Mouse (Mus musculus) heart, postnatal 14 days (tissue): Measurements from ENCODE around the gene Aptx. TPM values are rescaled to one million over a fixed set of nuclear protein-coding genes. Genes with fewer than 3 reads are reported as not detected.

Experiments
- DNase-seq, 2 experiments: peaks; one replicate each; pipeline ENCODE4 v3.0.0; 2021 to 2022
- intact Hi-C: fragments of 180-260 bp; cut with DNase I; formaldehyde crosslinking; loops from one replicate; pipeline ENCODE4 v1.15.1; 2025
- long read RNA-seq, 2 experiments: library from polyadenylated mRNA; stranded (forward); transcript quantifications; one replicate each; pipeline ENCODE4 v2.0.0; 2021
- total RNA-seq, 2 experiments: library from RNA; stranded (reverse); gene quantifications; 2 replicates each; pipeline ENCODE4 v1.2.3; 2021

Gene Aptx
- total RNA-seq, result 10 to 100 TPM; 14.4 to 15.3 TPM
- long read RNA-seq, experiment 1, full-length matches to known transcripts, result 16 of 27 reads
- long read RNA-seq, experiment 1, partial matches to known transcripts, result 6 of 27 reads
- long read RNA-seq, experiment 1, other reads (novel, unspliced or antisense), result 5 of 27 reads
- long read RNA-seq, experiment 2, full-length matches to known transcripts, result 7 of 22 reads
- long read RNA-seq, experiment 2, partial matches to known transcripts, result 8 of 22 reads
- long read RNA-seq, experiment 2, other reads (novel, unspliced or antisense), result 7 of 22 reads

GRCm38 (mm10) chr4:40702797-40703709, at the start of gene Aptx:
Gene Aptx, minus strand, starts transcription at chr4:40703194.
- peak; percentile 92 to 97 for DNase-seq
- intact Hi-C loops, result no loop called here

DNA sequence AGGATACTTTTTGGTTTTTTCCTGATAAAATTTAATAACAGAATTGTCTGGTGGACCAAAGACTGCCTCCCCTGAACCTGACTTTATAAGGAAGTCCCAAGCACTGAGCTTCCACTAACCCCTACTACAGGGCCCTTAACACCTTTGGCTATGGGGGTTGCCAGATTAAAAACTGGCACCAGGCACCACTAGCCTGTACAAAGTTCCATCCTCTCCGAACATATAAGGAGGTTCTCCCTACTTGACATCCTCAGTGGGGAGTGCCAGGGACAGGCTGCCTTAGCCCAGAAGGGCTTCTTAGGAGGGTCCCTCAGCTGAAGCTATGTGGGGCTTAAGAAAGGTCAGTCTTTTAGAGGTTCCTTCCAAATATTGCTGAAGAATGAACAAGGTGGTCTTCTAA, 32.4 kb upstream of the Aptx start:
- intact Hi-C loops, result no loop called here
- no peak for DNase-seq

DNA sequence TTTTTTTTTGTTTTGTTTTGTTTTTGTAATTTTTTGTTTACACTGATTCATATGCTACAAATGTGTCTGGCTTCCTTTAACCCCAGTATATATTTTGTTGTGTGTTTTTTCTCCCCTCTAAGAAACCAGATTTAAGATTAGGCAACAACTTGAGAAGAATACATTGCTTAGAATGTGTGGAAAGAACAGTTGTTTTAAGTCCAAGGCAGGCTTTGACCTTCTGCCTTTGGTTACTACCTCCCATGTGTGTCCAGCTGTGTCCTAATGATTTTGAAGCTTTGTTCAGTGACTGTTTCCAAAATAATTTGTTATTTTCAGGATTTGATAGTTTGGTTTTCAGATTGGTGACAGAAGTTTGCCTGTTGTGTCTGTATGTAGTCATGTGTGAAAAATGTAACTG, 28.3 kb upstream of the Aptx start:
- intact Hi-C loops, result no loop called here

DNA sequence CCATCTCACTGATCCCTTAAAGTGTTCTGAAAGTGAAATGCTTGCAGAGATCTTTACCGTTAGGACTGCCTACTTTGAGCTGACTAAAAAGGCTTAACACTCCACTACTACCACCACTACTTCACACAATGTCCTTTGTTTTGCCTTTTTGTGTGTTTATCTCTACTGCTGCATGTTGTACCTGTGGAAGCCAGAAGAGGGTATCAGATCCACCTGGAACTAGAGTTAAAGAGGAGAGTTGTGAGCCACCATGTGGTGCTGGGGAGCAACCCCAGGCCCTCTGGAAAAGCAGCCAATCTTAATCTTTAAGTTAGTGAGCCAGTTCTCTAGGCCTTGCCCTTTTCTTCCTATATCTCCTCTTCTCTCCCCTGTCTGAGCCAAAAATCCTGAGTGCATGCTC, 24.3 kb upstream of the Aptx start:
- intact Hi-C loops, result no loop called here
- no peak for DNase-seq

More for the DNA sequence above, 28.3 kb upstream of the Aptx start:
- DNase-seq, result no peak

DNA sequence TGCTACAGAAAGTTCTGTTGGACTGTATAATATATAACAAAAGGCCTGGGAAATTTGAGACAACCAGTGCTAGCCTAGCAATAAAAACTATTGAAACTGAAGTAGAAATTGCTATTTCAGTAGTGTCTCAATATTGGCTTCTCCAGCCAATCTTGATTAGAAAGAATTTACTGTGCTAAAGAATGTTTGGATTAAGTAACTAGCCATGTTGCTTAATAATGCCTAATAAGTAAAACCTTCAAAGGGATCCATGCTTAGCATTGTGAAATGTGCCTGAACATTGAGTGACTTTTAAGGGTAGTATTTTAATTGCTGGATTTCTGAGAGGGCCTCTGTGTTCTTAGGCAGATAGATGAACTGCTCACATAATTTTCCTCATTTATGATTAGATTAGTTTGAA, 22.6 kb upstream of the Aptx start:
- intact Hi-C loops, result no loop called here

GRCm38 (mm10) chr4:40725141-40725540, 22.1 kb upstream of the Aptx start:
- intact Hi-C loops, result no loop called here

More for the DNA sequence above, 22.6 kb upstream of the Aptx start:
- DNase-seq, result no peak

DNA sequence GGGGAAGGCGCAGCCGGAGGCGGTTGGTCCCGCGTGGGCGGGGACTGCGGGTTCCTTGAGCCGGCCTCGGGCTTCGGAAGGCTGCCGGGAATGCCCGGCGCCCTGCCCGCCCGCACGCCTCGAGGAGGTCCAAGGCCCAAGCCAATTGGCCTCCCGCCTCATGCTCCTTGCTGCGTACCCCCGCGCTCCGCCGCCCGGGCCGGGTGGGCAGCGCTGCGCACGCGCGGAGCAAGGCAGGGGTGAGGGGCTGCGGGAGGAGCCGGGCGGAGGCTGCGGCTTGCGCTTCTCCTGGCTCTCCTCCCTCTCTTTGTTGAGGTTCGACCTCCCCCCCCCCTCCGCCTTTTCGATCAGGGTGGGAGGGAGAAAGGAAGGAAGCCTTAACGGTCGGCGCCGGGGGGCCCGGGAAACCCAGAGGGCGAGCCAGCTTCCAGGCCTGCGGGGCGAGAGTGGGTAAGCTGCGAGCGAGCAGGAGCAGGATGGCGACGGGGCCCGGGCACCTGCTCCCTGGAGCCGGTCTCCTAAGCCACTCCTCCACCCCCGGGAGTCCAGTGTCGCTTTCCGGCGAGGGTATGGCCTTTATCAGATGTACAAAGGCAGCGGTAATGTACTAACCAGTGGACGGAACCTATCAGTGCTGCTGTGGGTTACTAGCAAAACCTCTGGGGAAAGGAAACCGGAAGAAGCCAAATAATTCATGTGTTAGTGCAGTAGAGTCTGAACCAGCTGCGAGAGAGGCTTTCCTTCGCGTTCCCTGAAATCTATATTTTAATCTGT, 19.9 kb upstream of the Aptx start:
- intact Hi-C loops, result no loop called here
- peak; percentile 77 to 81 for DNase-seq

More at GRCm38 (mm10) chr4:40725141-40725540, 22.1 kb upstream of the Aptx start:
- no peak for DNase-seq

DNA sequence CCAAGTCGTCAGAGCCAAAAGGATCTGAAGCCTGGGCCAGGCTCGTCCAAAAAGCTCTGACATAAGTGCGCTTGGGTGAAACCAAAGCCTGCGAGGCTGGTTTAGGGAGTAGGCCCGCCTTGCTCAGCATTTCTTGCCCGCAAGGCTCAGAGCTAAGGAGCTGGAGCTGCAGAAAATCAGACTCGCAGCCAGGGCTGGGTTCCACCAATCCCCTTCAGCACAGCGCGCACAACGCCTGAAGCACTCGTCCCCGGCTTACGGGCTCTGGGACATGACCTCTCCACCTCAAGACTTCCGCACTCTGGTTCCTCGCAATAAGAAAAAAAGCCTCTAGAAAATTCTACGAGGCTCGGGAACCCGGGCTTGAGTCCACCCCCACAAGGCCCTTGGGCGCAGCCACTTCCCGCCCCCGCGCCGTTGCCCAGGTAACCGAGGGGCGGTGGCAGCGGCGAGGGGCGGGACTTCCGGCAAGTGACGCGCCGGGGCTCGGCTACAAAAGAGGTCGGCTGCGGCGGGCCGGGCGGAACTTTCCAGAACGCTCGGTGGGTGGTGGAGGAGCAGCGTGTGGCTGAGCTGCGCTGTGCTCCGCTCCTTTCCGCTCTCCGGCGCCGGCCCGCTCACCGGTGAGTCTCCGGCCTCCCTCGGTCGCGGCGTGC, 19.1 kb upstream of the Aptx start, which contains the start of gene Dnaja1:
Gene Dnaja1, plus strand, starts transcription at position 140 of the 656 bp plus-strand sequence.
- peak; percentile 99 to 100 for DNase-seq
- intact Hi-C loops, result no loop called here

GRCm38 (mm10) chr4:40720910-40721309, 17.9 kb upstream of the Aptx start:
- intact Hi-C loops, result no loop called here

GRCm38 (mm10) chr4:40717141-40717540, 14.1 kb upstream of the Aptx start:
- no peak for DNase-seq
- intact Hi-C loops, result no loop called here

More at GRCm38 (mm10) chr4:40720910-40721309, 17.9 kb upstream of the Aptx start:
- no peak for DNase-seq

- intact Hi-C loops, result loop anchor here (2.0 kb wide), 1 partner anchor 15 kb away; no protein-coding TSS in a partner anchor
- no peak for DNase-seq
These were observed 799 bp upstream of the Aptx start for GRCm38 (mm10) chr4:40703710-40704275.

- intact Hi-C loops, result no loop called here
- no peak for DNase-seq
These were observed 1.2 kb downstream of the Aptx start for GRCm38 (mm10) chr4:40701796-40702195.

DNA sequence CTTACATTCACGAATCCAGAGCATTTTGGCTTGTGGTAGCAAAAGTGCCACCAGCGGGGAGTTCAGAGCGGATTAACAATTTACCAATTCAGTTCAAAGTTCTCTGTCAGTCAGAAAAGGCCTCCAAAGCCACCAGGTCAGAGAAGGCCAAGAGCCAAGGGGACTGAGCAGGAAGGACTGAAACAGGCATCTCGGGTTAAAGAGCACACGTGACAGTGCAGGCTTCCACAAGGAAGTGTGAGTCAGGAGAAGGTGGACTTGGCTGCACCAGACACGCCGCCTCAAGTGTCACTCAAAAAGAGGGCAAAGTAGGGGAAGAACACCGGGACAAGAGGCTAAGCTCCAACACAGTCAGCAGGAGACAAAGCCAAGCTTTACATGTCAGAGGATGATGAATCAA, 2.8 kb downstream of the Aptx start:
- no peak for DNase-seq
- intact Hi-C loops, result no loop called here

DNA sequence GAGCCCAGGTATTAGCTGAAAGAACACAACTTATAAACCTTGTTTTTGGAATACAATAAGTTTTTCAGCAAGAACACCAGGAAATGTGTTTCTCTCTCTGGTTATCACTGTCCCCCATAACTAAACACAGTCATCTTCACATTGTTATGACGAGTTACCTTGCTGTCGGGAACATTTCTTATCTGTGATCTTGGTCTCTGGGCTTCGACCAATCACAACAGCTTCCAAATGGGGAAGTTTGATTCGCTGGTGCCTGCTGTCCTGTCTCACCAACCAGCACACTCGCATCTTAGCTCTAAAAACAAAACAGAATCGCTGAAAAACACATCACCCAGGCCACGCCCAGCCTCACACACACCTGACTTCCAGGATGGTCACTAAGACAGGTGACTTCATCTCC, 5.9 kb downstream of the Aptx start:
- intact Hi-C loops, result no loop called here
- no peak for DNase-seq

- no peak for DNase-seq
- intact Hi-C loops, result no loop called here
These were observed 11.9 kb downstream of the Aptx start for GRCm38 (mm10) chr4:40691100-40691499.

GRCm38 (mm10) chr4:40683306-40683705, 19.7 kb downstream of the Aptx start:
- intact Hi-C loops, result no loop called here

GRCm38 (mm10) chr4:40682359-40682758, 20.6 kb downstream of the Aptx start:
- intact Hi-C loops, result loop anchor here (1.0 kb wide), 1 partner anchor 381 kb away; no protein-coding TSS in a partner anchor
- no peak for DNase-seq

More at GRCm38 (mm10) chr4:40683306-40683705, 19.7 kb downstream of the Aptx start:
- no peak for DNase-seq

- peak; percentile 57 to 75 for DNase-seq
- intact Hi-C loops, result loop anchor here (1.0 kb wide), 1 partner anchor 381 kb away; no protein-coding TSS in a partner anchor
These were observed 21.1 kb downstream of the Aptx start for GRCm38 (mm10) chr4:40681908-40682307.

GRCm38 (mm10) chr4:40680250-40680860, 22.6 kb downstream of the Aptx start:
- DNase-seq, result peak; percentile 25 to 26
- intact Hi-C loops, result no loop called here
